Mouse (Mus musculus) hindbrain, embryonic 12.5 days (tissue): Measurements from ENCODE around the gene Tnfsf15. TPM values are rescaled to one million over a fixed set of nuclear protein-coding genes. Genes with fewer than 3 reads are reported as not detected.

Source experiments
- ATAC-seq: fragments of 200-750 bp; cut with Nextera tagmentation; 2 replicates; pipeline ENCODE4 v1.8.0; 2017; ENCODE audit warnings: moderate TSS enrichment; ENCODE audit not compliant: low FRiP score
- H3K27ac ChIP-seq: fragments of 300-500 bp; sonication (generic); 2 replicates; pipeline ENCODE4 v1.5.1; 2016; ENCODE audit warnings: mild to moderate bottlenecking
- H3K27me3 ChIP-seq: fragments of 300-500 bp; sonication (generic); 2 replicates; pipeline ENCODE4 v1.6.1; 2016; ENCODE audit warnings: mild to moderate bottlenecking
- H3K36me3 ChIP-seq: fragments of 300-500 bp; sonication (generic); 2 replicates; pipeline ENCODE4 v1.6.1; 2016; ENCODE audit warnings: mild to moderate bottlenecking
- H3K4me1 ChIP-seq: fragments of 300-500 bp; sonication (generic); 2 replicates; pipeline ENCODE4 v1.6.1; 2016
- H3K4me2 ChIP-seq: fragments of 300-500 bp; sonication (generic); replicated peaks from 2 replicates; pipeline ENCODE4 v1.6.1; 2016; ENCODE audit warnings: mild to moderate bottlenecking
- H3K4me3 ChIP-seq: fragments of 300-500 bp; sonication (generic); 2 replicates; pipeline ENCODE4 v1.5.1; 2016; ENCODE audit warnings: mild to moderate bottlenecking
- H3K9ac ChIP-seq: fragments of 300-500 bp; sonication (generic); 2 replicates; pipeline ENCODE4 v1.6.1; 2016; ENCODE audit warnings: mild to moderate bottlenecking, moderate library complexity
- H3K9me3 ChIP-seq: fragments of 300-500 bp; sonication (generic); replicated peaks from 2 replicates; pipeline ENCODE4 v1.6.1; 2016; ENCODE audit warnings: mild to moderate bottlenecking
- WGBS: fragments of 180-500 bp; shearing (Covaris S2); methylation state at CpG from one replicate; pipeline ENCODE4 v1.1.7; 2016; 5-methylcytosine and 5-hydroxymethylcytosine counted together
- polyA plus RNA-seq: library from polyadenylated mRNA; unstranded; fragments of >200 nt; fragmentation: Nextera tagmentation; extraction: Ambion mirVana; gene quantifications from 2 replicates; pipeline ENCODE4 v1.2.1, GENCODE M21; 2016

The Tnfsf15 gene
- polyA plus RNA-seq, 1 experiment from 2014 or later: 0.06 TPM

- H3K4me2 ChIP-seq: no peak overlapping the region
- 85% methylated on average over 6 of the region's 6 CpGs for WGBS
- no peak for ATAC-seq
- H3K9ac ChIP-seq: no peak overlapping the region
- no peaks in the 10 kb centered on the region for H3K9me3 ChIP-seq
- H3K36me3 ChIP-seq: no peaks in the 10 kb centered on the region
- 0 out of 2 replicates have a peak, but pooled peaks cover 1% of the 10 kb centered on the region for H3K4me1 ChIP-seq
- no peaks in the 10 kb centered on the region for H3K27me3 ChIP-seq
- H3K27ac ChIP-seq: no peak overlapping the region
- no peak overlapping the region for H3K4me3 ChIP-seq
Observed at GRCm38 (mm10) chr4:63757527-63758154, 12.7 kb upstream of the Tnfsf15 start.

- 78% methylated on average over 2 of the region's 2 CpGs for WGBS
- Histone ChIP-seq H3K4me3 (no peak overlapping the region), H3K36me3 (no peaks in the 10 kb centered on the region), H3K4me1 (0 out of 2 replicates have a peak, but pooled peaks cover 3% of the 10 kb centered on the region), H3K27ac (no peak overlapping the region), H3K4me2 (no peak overlapping the region), H3K9ac (no peak overlapping the region), H3K9me3 (no peaks in the 10 kb centered on the region), H3K27me3 (no peaks in the 10 kb centered on the region)
- ATAC-seq: no peak
Observed at GRCm38 (mm10) chr4:63756072-63756471, 11.2 kb upstream of the Tnfsf15 start.

- Histone ChIP-seq H3K9ac (no peak overlapping the region), H3K4me2 (no peak overlapping the region), H3K4me1 (0 out of 2 replicates have a peak, but pooled peaks cover 3% of the 10 kb centered on the region), H3K27ac (no peak overlapping the region), H3K9me3 (no peaks in the 10 kb centered on the region), H3K4me3 (no peak overlapping the region), H3K36me3 (no peaks in the 10 kb centered on the region), H3K27me3 (no peaks in the 10 kb centered on the region)
- WGBS: 75% methylated on average over 9 of the region's 9 CpGs
- ATAC-seq: no peak
Observed at GRCm38 (mm10) chr4:63754467-63755020, 9.6 kb upstream of the Tnfsf15 start.

- Histone ChIP-seq H3K4me1 (0 out of 2 replicates have a peak, but pooled peaks cover 3% of the 10 kb centered on the region), H3K36me3 (no peaks in the 10 kb centered on the region), H3K27ac (no peak overlapping the region), H3K27me3 (no peaks in the 10 kb centered on the region), H3K9me3 (no peaks in the 10 kb centered on the region), H3K4me3 (no peak overlapping the region), H3K4me2 (no peak overlapping the region), H3K9ac (no peak overlapping the region)
- ATAC-seq: no peak
- WGBS: 77% methylated on average over 2 of the region's 2 CpGs
Observed at GRCm38 (mm10) chr4:63753855-63754254, 8.9 kb upstream of the Tnfsf15 start.

- WGBS: 53% methylated on average over 16 of the region's 16 CpGs
- Histone ChIP-seq H3K27ac (no peak overlapping the region), H3K9me3 (no peaks in the 10 kb centered on the region), H3K4me2 (no peak overlapping the region), H3K4me3 (no peak overlapping the region), H3K36me3 (no peaks in the 10 kb centered on the region), H3K4me1 (0 out of 2 replicates have a peak, but pooled peaks cover 3% of the 10 kb centered on the region), H3K9ac (no peak overlapping the region), H3K27me3 (no peaks in the 10 kb centered on the region)
- ATAC-seq: 0 out of 2 replicates have a peak, but pooled peaks have one; percentile 16
Observed at GRCm38 (mm10) chr4:63752687-63753523, 8.0 kb upstream of the Tnfsf15 start.

- no peak overlapping the region for H3K4me2 ChIP-seq
- H3K9me3 ChIP-seq: no peaks in the 10 kb centered on the region
- H3K36me3 ChIP-seq: no peaks in the 10 kb centered on the region
- no peak for ATAC-seq
- H3K27me3 ChIP-seq: no peaks in the 10 kb centered on the region
- H3K4me3 ChIP-seq: no peak overlapping the region
- H3K27ac ChIP-seq: no peak overlapping the region
- no peak overlapping the region for H3K9ac ChIP-seq
- H3K4me1 ChIP-seq: peaks cover 3% of the 10 kb centered on the region; the same call in 1 of the 2 replicates
- 66% methylated on average over 3 of the region's 3 CpGs for WGBS
Observed at GRCm38 (mm10) chr4:63748061-63748730, 3.3 kb upstream of the Tnfsf15 start.

GRCm38 (mm10) chr4:63745271-63745670 lies 358 bp upstream of the Tnfsf15 start:
- no peaks in the 10 kb centered on the region for H3K36me3 ChIP-seq
- no peak overlapping the region for H3K4me2 ChIP-seq
- H3K9me3 ChIP-seq: no peaks in the 10 kb centered on the region
- no peak for ATAC-seq
- H3K27me3 ChIP-seq: no peaks in the 10 kb centered on the region
- no peak overlapping the region for H3K4me3 ChIP-seq
- WGBS: 76% methylated on average over 6 of the region's 6 CpGs
- H3K27ac ChIP-seq: no peak overlapping the region
- H3K9ac ChIP-seq: no peak overlapping the region
- peaks cover 3% of the 10 kb centered on the region; the same call in 1 of the 2 replicates for H3K4me1 ChIP-seq

GRCm38 (mm10) chr4:63743660-63744059 lies 1.3 kb downstream of the Tnfsf15 start:
- ATAC-seq: no peak
- H3K4me1 ChIP-seq: peaks cover 3% of the 10 kb centered on the region; the same call in 1 of the 2 replicates

GRCm38 (mm10) chr4:63742763-63743371 lies 2.0 kb downstream of the Tnfsf15 start:
- no peak for ATAC-seq
- 75% methylated on average over 5 of the region's 5 CpGs for WGBS
- no peaks in the 10 kb centered on the region for H3K9me3 ChIP-seq

More at GRCm38 (mm10) chr4:63743660-63744059, 1.3 kb downstream of the Tnfsf15 start:
- 55% methylated on average over 1 of the region's 1 CpGs for WGBS
- Histone ChIP-seq H3K9ac (no peak overlapping the region), H3K36me3 (no peaks in the 10 kb centered on the region), H3K4me2 (no peak overlapping the region), H3K27me3 (no peaks in the 10 kb centered on the region), H3K27ac (no peak overlapping the region), H3K9me3 (no peaks in the 10 kb centered on the region), H3K4me3 (no peak overlapping the region)

GRCm38 (mm10) chr4:63742101-63742500 lies 2.8 kb downstream of the Tnfsf15 start:
- H3K9me3 ChIP-seq: no peaks in the 10 kb centered on the region
- no peaks in the 10 kb centered on the region for H3K36me3 ChIP-seq
- H3K4me3 ChIP-seq: no peak overlapping the region
- WGBS: 61% methylated on average over 7 of the region's 7 CpGs
- no peak overlapping the region for H3K9ac ChIP-seq
- H3K4me2 ChIP-seq: no peak overlapping the region
- no peak overlapping the region for H3K27ac ChIP-seq
- no peaks in the 10 kb centered on the region for H3K27me3 ChIP-seq
- H3K4me1 ChIP-seq: peaks cover 3% of the 10 kb centered on the region; the same call in 1 of the 2 replicates
- ATAC-seq: no peak

More at GRCm38 (mm10) chr4:63742763-63743371, 2.0 kb downstream of the Tnfsf15 start:
- H3K9ac ChIP-seq: no peak overlapping the region
- no peak overlapping the region for H3K4me2 ChIP-seq
- H3K36me3 ChIP-seq: no peaks in the 10 kb centered on the region
- no peaks in the 10 kb centered on the region for H3K27me3 ChIP-seq
- H3K4me3 ChIP-seq: no peak overlapping the region
- no peak overlapping the region for H3K27ac ChIP-seq
- peaks cover 3% of the 10 kb centered on the region; the same call in 1 of the 2 replicates for H3K4me1 ChIP-seq

- no peak overlapping the region for H3K4me2 ChIP-seq
- no peak for ATAC-seq
- 88% methylated on average over 4 of the region's 4 CpGs for WGBS
- H3K4me3 ChIP-seq: no peak overlapping the region
- H3K36me3 ChIP-seq: no peaks in the 10 kb centered on the region
- no peaks in the 10 kb centered on the region for H3K27me3 ChIP-seq
- H3K27ac ChIP-seq: no peak overlapping the region
- H3K9me3 ChIP-seq: no peaks in the 10 kb centered on the region
- peaks cover 3% of the 10 kb centered on the region; the same call in 1 of the 2 replicates for H3K4me1 ChIP-seq
- H3K9ac ChIP-seq: no peak overlapping the region
Observed at GRCm38 (mm10) chr4:63740761-63741160, 4.2 kb downstream of the Tnfsf15 start.
